Mouse (Mus musculus) bone marrow macrophage, adult 2 months (primary cell): ENCODE data around the gene Gm20716.

Experiments
- CTCF ChIP-seq: IDR thresholded peaks from 2 replicates; pipeline ENCODE4 v1.5.1; 2012; ENCODE audit warnings: low read depth, mild to moderate bottlenecking, low read length, moderate library complexity
- POLR2A ChIP-seq: IDR thresholded peaks from 2 replicates; pipeline ENCODE4 v1.6.1; 2012; ENCODE audit warnings: mild to moderate bottlenecking, low read depth, low read length, borderline replicate concordance

GRCm38 (mm10) chr2:168195721-168196120 is 34.4 kb downstream of the Gm20716 start:
- TF ChIP-seq POLR2A (no peak), CTCF (no peak)
